Mouse (Mus musculus) heart, adult 11 months (tissue): ENCODE measurements around the gene Mapkapk2.
"Not testable (repeated sequence)": the region's sequence is repeated elsewhere in the genome, so short reads cannot be mapped to it uniquely, and the experiment has no call there.

Source experiments
- DNase-seq: peaks from one replicate; pipeline ENCODE4 v3.0.0; 2022

Gene Mapkapk2

GRCm38 (mm10) chr1:131048946-131049345 is 48.7 kb downstream of the Mapkapk2 start:
- DNase-seq: peak; percentile 68

GRCm38 (mm10) chr1:131048121-131048863 is 49.3 kb downstream of the Mapkapk2 start:
- peak; percentile 48 for DNase-seq

GRCm38 (mm10) chr1:131046607-131047006 is 51.0 kb downstream of the Mapkapk2 start:
- DNase-seq: peak; percentile 79

- peak; percentile 77 for DNase-seq
Observed at GRCm38 (mm10) chr1:131045723-131046355, 51.8 kb downstream of the Mapkapk2 start.

- DNase-seq: peak; percentile 85
Observed at GRCm38 (mm10) chr1:131043636-131044035, 54.0 kb downstream of the Mapkapk2 start.

GRCm38 (mm10) chr1:131042721-131043120 is 54.9 kb downstream of the Mapkapk2 start:
- DNase-seq: peak; percentile 57

GRCm38 (mm10) chr1:131042263-131042662 is 55.4 kb downstream of the Mapkapk2 start:
- peak; percentile 88 for DNase-seq

GRCm38 (mm10) chr1:131039479-131039878 is 58.1 kb downstream of the Mapkapk2 start:
- DNase-seq: peak; percentile 41

GRCm38 (mm10) chr1:131038415-131039017 is 59.1 kb downstream of the Mapkapk2 start:
- peak; percentile 53 for DNase-seq

GRCm38 (mm10) chr1:131038001-131038400 is 59.6 kb downstream of the Mapkapk2 start:
- no peak for DNase-seq

- no peak for DNase-seq
Observed at GRCm38 (mm10) chr1:131031267-131031666, 66.4 kb downstream of the Mapkapk2 start.

GRCm38 (mm10) chr1:131030261-131030660 is 67.4 kb downstream of the Mapkapk2 start:
- no peak for DNase-seq

GRCm38 (mm10) chr1:131029215-131029614 is 68.4 kb downstream of the Mapkapk2 start:
- DNase-seq: no peak

- DNase-seq: no peak
Observed at GRCm38 (mm10) chr1:131025843-131026190, 71.8 kb downstream of the Mapkapk2 start.

GRCm38 (mm10) chr1:131024900-131025842 is 72.5 kb downstream of the Mapkapk2 start:
- no peak for DNase-seq

GRCm38 (mm10) chr1:131023250-131023858 is 74.3 kb downstream of the Mapkapk2 start:
- DNase-seq: not testable (repeated sequence)

- no peak for DNase-seq
Observed at GRCm38 (mm10) chr1:131022591-131023249, 74.9 kb downstream of the Mapkapk2 start.

GRCm38 (mm10) chr1:131021900-131022590 is 75.6 kb downstream of the Mapkapk2 start:
- DNase-seq: no peak

- DNase-seq: no peak
Observed at GRCm38 (mm10) chr1:131021438-131021837, 76.2 kb downstream of the Mapkapk2 start.

- DNase-seq: no peak
Observed at GRCm38 (mm10) chr1:131020425-131021310, 77.0 kb downstream of the Mapkapk2 start.
